Comparison of ENCODE assay signal across 8 mouse cellular contexts in the genomic region with DNA sequence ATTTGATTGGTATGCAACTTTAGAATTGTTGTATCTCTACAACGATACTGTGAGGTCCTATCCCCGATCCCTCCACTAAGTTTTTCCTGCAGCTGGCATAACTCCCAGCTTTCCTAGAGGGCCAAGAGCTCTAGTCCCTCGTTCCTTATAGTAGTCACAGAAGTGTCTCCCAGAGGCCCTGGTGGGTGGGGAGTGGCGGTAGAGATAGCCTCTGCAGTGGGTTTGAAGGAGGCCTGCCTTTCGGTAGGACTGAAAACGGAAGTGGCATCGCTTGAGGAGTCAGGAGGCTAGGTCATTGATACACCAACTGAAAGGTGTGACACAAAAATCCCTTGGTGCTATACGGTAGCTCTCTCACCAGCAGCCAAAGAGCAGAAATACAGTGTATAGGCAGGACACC. TPM values are rescaled to one million over a fixed set of nuclear protein-coding genes. Genes with fewer than 3 reads are reported as not detected.
DNase-seq lines count a peak whose midpoint lies in the region; ATAC-seq and TF ChIP-seq lines count a peak whose summit lies in the region.

No protein-coding gene starts in this region.

- peaks cover 14% of the 10 kb centered on the region; the same call in 1 of the 2 replicates for H3K4me1 ChIP-seq in lung, postnatal 0 days (ENCODE audit: insufficient read depth, low read depth, low read length)
- H3K4me1 ChIP-seq in forebrain, embryonic 10.5 days, result peaks cover 30% of the 10 kb centered on the region
- H3K4me1 ChIP-seq in limb, embryonic 15.5 days, result peaks cover 18% of the 10 kb centered on the region

- ATAC-seq in lung, postnatal 0 days, result no peak
- no peak for ATAC-seq in limb, embryonic 15.5 days (ENCODE audit: insufficient number of reproducible peaks, low FRiP score, low TSS enrichment, low read depth)

- 30% methylated on average over 8 of the region's 8 CpGs for WGBS in lung, postnatal 0 days
- WGBS in forebrain, embryonic 10.5 days, result 56% methylated on average over 8 of the region's 8 CpGs
- 46% methylated on average over 8 of the region's 8 CpGs for WGBS in limb, embryonic 15.5 days

- no peaks in the 10 kb centered on the region for H3K36me3 ChIP-seq in lung, postnatal 0 days (ENCODE audit: insufficient read depth, low read length)
- no peaks in the 10 kb centered on the region for H3K36me3 ChIP-seq in forebrain, embryonic 10.5 days (replicated peaks)
- H3K36me3 ChIP-seq in limb, embryonic 15.5 days, result no peaks in the 10 kb centered on the region

- no peak for DNase-seq in lung, postnatal 0 days (ENCODE audit: low spot score)
- no peak for DNase-seq in lung, postnatal 10 days
- DNase-seq in forebrain, embryonic 10.5 days (ENCODE audit: extremely low spot score, low spot score), result no peak
- peak; percentile 46 to 54 for DNase-seq in spleen, adult 18-20 months
- DNase-seq in urinary bladder, postnatal 25 days (ENCODE audit: low spot score), result no peak
- DNase-seq in right cerebral cortex, postnatal 14 days, result no peak
- no peak for DNase-seq in embryo, embryonic 10.5 days (ENCODE audit: low spot score)

- peak overlapping the region; percentile 16; the same call in 1 of the 2 replicates for H3K9ac ChIP-seq in lung, postnatal 0 days (replicated peaks; ENCODE audit: low read depth)
- no peak overlapping the region for H3K9ac ChIP-seq in limb, embryonic 15.5 days

- no peak overlapping the region for H3K4me3 ChIP-seq in lung, postnatal 0 days (ENCODE audit: low read depth, low read length)
- H3K4me3 ChIP-seq in forebrain, embryonic 10.5 days, result peak overlapping the region; percentile 83
- peak overlapping the region; percentile 83 for H3K4me3 ChIP-seq in limb, embryonic 15.5 days

- no peaks in the 10 kb centered on the region for H3K27me3 ChIP-seq in lung, postnatal 0 days (replicated peaks; ENCODE audit: insufficient read depth, low read length)
- peaks cover 40% of the 10 kb centered on the region for H3K27me3 ChIP-seq in forebrain, embryonic 10.5 days (ENCODE audit: poor library complexity, severe bottlenecking)
- H3K27me3 ChIP-seq in limb, embryonic 15.5 days, result peaks cover 13% of the 10 kb centered on the region

- H3K9me3 ChIP-seq in lung, postnatal 0 days (ENCODE audit: low read length), result no peaks in the 10 kb centered on the region
- no peaks in the 10 kb centered on the region for H3K9me3 ChIP-seq in forebrain, embryonic 10.5 days
- H3K9me3 ChIP-seq in limb, embryonic 15.5 days, result no peaks in the 10 kb centered on the region

- no peak for TF ChIP-seq CTCF in lung, postnatal 0 days (IDR thresholded peaks at IDR 0.05)

- H3K27ac ChIP-seq in lung, postnatal 0 days (ENCODE audit: low read length), result peak overlapping the region; percentile 20; the same call in 1 of the 2 replicates
- H3K27ac ChIP-seq in forebrain, embryonic 10.5 days, result no peak overlapping the region
- no peak overlapping the region for H3K27ac ChIP-seq in limb, embryonic 15.5 days

- TF ChIP-seq EP300 in lung, postnatal 0 days (IDR thresholded peaks at IDR 0.05), result no peak

- peak overlapping the region; percentile 91 for H3K4me2 ChIP-seq in lung, postnatal 0 days (replicated peaks; ENCODE audit: low read depth, low read length)
- H3K4me2 ChIP-seq in limb, embryonic 15.5 days, result peak overlapping the region; percentile 88

RNA-seq across cellular contexts. Expression of a gene that starts 0.8 kb away (rescaled TPM):
- 28.5 and 28.6 TPM in 2 replicates for polyA plus RNA-seq in lung, postnatal 0 days (2015; fragmentation: Nextera tagmentation; extraction: Ambion mirVana)
- polyA plus RNA-seq in forebrain, embryonic 10.5 days (2016; fragmentation: Nextera tagmentation; extraction: Ambion mirVana), result 24.8 and 27.2 TPM in 2 replicates
- polyA plus RNA-seq in limb, embryonic 15.5 days (2015; fragmentation: Nextera tagmentation; extraction: Ambion mirVana), result 32.3 and 35.5 TPM in 2 replicates

RNA-seq across cellular contexts. Expression of a gene that starts 27.5 kb away (rescaled TPM):
- polyA plus RNA-seq in lung, postnatal 0 days (2015; fragmentation: Nextera tagmentation; extraction: Ambion mirVana), result 0.81 and 1.1 TPM in 2 replicates
- polyA plus RNA-seq in forebrain, embryonic 10.5 days (2016; fragmentation: Nextera tagmentation; extraction: Ambion mirVana), result 1.4 and 2.0 TPM in 2 replicates
- polyA plus RNA-seq in limb, embryonic 15.5 days (2015; fragmentation: Nextera tagmentation; extraction: Ambion mirVana), result not detected in 2 replicates

Comparison
In these comparisons a context has a peak if more than half of its experiments do, and no peak if none do; other contexts are left out.
1. DNase-seq: peak in spleen, adult 18-20 months (2 of 2); none in lung, postnatal 0 days (single experiment), lung, postnatal 10 days (single experiment), forebrain, embryonic 10.5 days (single experiment), urinary bladder, postnatal 25 days (single experiment), right cerebral cortex, postnatal 14 days (single experiment) and embryo, embryonic 10.5 days (single experiment).